Mouse (Mus musculus) midbrain, embryonic 13.5 days (tissue): ENCODE results near the gene Ociad1. TPM values are rescaled to one million over a fixed set of nuclear protein-coding genes. Genes with fewer than 3 reads are reported as not detected.

Experiments
- ATAC-seq: fragments of 200-750 bp; cut with Nextera tagmentation; 2 replicates; pipeline ENCODE4 v1.8.0; 2017; ENCODE audit warnings: mild to moderate bottlenecking, moderate TSS enrichment, moderate library complexity
- H3K27ac ChIP-seq: fragments of 300-500 bp; sonication (generic); 2 replicates; pipeline ENCODE4 v1.5.1; 2015; ENCODE audit warnings: inconsistent platforms, mild to moderate bottlenecking, moderate library complexity
- H3K27me3 ChIP-seq: fragments of 300-500 bp; sonication (generic); 2 replicates; pipeline ENCODE4 v1.6.1; 2015; ENCODE audit warnings: mild to moderate bottlenecking, inconsistent platforms
- H3K36me3 ChIP-seq: fragments of 300-500 bp; sonication (generic); 2 replicates; pipeline ENCODE4 v1.6.1; 2015; ENCODE audit warnings: mild to moderate bottlenecking, inconsistent platforms
- H3K4me1 ChIP-seq: fragments of 300-500 bp; sonication (generic); replicated peaks from 2 replicates; pipeline ENCODE4 v1.6.1; 2015; ENCODE audit warnings: inconsistent platforms
- H3K4me2 ChIP-seq: fragments of 300-500 bp; sonication (generic); replicated peaks from 2 replicates; pipeline ENCODE4 v1.6.1; 2015; ENCODE audit warnings: moderate library complexity, mild to moderate bottlenecking, inconsistent platforms
- H3K4me3 ChIP-seq: fragments of 300-500 bp; sonication (generic); replicated peaks from 2 replicates; pipeline ENCODE4 v1.5.1; 2015; ENCODE audit warnings: mild to moderate bottlenecking, inconsistent platforms
- H3K9ac ChIP-seq: fragments of 300-500 bp; sonication (generic); replicated peaks from 2 replicates; pipeline ENCODE4 v1.6.1; 2015; ENCODE audit warnings: mild to moderate bottlenecking, inconsistent platforms
- H3K9me3 ChIP-seq: fragments of 300-500 bp; sonication (generic); 2 replicates; pipeline ENCODE4 v1.6.1; 2016; ENCODE audit warnings: mild to moderate bottlenecking, inconsistent platforms
- WGBS: fragments of 180-500 bp; shearing (Covaris S2); methylation state at CpG from one replicate; pipeline ENCODE4 v1.1.7; 2015; 5-methylcytosine and 5-hydroxymethylcytosine counted together
- polyA plus RNA-seq: library from polyadenylated mRNA; unstranded; fragments of >200 nt; fragmentation: Nextera tagmentation; extraction: Ambion mirVana; gene quantifications from 2 replicates; pipeline ENCODE4 v1.2.1, GENCODE M21; 2015

Ociad1 gene
- polyA plus RNA-seq, 1 experiment from 2014 or later: 251 TPM

- Histone ChIP-seq H3K27ac (no peak overlapping the region), H3K27me3 (no peaks in the 10 kb centered on the region), H3K9ac (no peak overlapping the region), H3K4me1 (no peaks in the 10 kb centered on the region), H3K4me3 (no peak overlapping the region), H3K36me3 (no peaks in the 10 kb centered on the region), H3K4me2 (no peak overlapping the region), H3K9me3 (no peaks in the 10 kb centered on the region)
- ATAC-seq: no peak
- 61% methylated on average over 4 of the region's 5 CpGs for WGBS
Observed at GRCm38 (mm10) chr5:73264122-73264521, 28.5 kb upstream of the Ociad1 start.

- Histone ChIP-seq H3K9ac (no peak overlapping the region), H3K9me3 (no peaks in the 10 kb centered on the region), H3K4me2 (no peak overlapping the region), H3K27me3 (no peaks in the 10 kb centered on the region), H3K4me1 (no peaks in the 10 kb centered on the region), H3K27ac (no peak overlapping the region), H3K36me3 (no peaks in the 10 kb centered on the region), H3K4me3 (no peak overlapping the region)
- no peak for ATAC-seq
- WGBS: 84% methylated on average over 5 of the region's 5 CpGs
Observed at GRCm38 (mm10) chr5:73265460-73265859, 27.1 kb upstream of the Ociad1 start.

GRCm38 (mm10) chr5:73268636-73269213 is 23.9 kb upstream of the Ociad1 start:
- no peak for ATAC-seq
- 0 out of 2 replicates have a peak, but pooled peaks cover 4% of the 10 kb centered on the region for H3K4me1 ChIP-seq
- no peaks in the 10 kb centered on the region for H3K9me3 ChIP-seq
- H3K36me3 ChIP-seq: no peaks in the 10 kb centered on the region
- H3K27ac ChIP-seq: no peak overlapping the region
- 90% methylated on average over 11 of the region's 11 CpGs for WGBS
- no peak overlapping the region for H3K4me3 ChIP-seq
- no peak overlapping the region for H3K4me2 ChIP-seq
- no peaks in the 10 kb centered on the region for H3K27me3 ChIP-seq
- no peak overlapping the region for H3K9ac ChIP-seq

DNA sequence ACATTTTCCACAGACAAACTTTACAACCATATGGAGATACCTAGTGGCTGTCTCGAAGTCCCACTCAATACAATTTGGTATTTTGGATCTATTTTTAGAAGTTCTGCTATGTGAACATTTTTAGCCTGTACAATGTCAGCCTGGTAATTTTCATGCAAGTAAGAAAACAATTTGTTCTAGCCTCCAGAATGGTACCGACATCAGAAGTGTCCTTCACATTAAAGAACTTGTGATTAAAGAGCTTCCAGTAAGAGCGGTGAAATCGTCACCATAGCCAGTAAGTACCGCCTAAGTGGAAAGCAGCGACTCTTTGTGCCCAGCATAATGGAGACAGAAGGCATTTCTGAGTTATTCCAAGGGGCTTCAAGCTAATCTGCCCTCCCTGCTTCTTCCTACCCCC is 22.0 kb upstream of the Ociad1 start:
- H3K4me3 ChIP-seq: no peak overlapping the region
- ATAC-seq: no peak
- no peak overlapping the region for H3K9ac ChIP-seq
- 0 out of 2 replicates have a peak, but pooled peaks cover 4% of the 10 kb centered on the region for H3K4me1 ChIP-seq
- no peak overlapping the region for H3K27ac ChIP-seq
- no peaks in the 10 kb centered on the region for H3K27me3 ChIP-seq
- 71% methylated on average over 6 of the region's 6 CpGs for WGBS
- H3K36me3 ChIP-seq: no peaks in the 10 kb centered on the region
- no peak overlapping the region for H3K4me2 ChIP-seq
- H3K9me3 ChIP-seq: no peaks in the 10 kb centered on the region

DNA sequence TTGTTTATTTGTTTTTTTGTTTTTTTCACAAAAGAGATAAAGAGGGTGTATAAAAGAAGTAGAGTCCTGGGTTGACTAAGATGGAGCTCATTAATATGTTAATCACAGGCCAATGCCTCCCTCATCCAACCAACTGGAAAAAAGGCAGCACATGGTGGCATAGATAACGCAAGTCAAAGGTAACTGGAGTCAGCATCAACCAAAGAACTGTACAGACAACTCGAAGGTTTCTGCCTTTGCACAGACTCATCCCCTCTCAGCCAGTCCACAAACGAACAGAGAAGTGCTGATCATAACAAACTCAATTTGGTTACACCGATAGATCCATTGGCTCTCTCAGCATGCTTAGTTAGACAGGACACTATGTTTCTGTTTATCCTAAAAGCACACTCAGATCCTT is 19.4 kb upstream of the Ociad1 start:
- Histone ChIP-seq H3K36me3 (no peaks in the 10 kb centered on the region), H3K9me3 (no peaks in the 10 kb centered on the region), H3K4me2 (no peak overlapping the region), H3K4me1 (0 out of 2 replicates have a peak, but pooled peaks cover 4% of the 10 kb centered on the region), H3K9ac (no peak overlapping the region), H3K27me3 (no peaks in the 10 kb centered on the region), H3K4me3 (no peak overlapping the region), H3K27ac (no peak overlapping the region)
- WGBS: 60% methylated on average over 4 of the region's 4 CpGs
- ATAC-seq: no peak

GRCm38 (mm10) chr5:73274941-73275340 is 17.6 kb upstream of the Ociad1 start:
- 78% methylated on average over 2 of the region's 2 CpGs for WGBS
- Histone ChIP-seq H3K27ac (no peak overlapping the region), H3K27me3 (no peaks in the 10 kb centered on the region), H3K4me2 (no peak overlapping the region), H3K9ac (no peak overlapping the region), H3K9me3 (no peaks in the 10 kb centered on the region), H3K4me3 (no peak overlapping the region), H3K4me1 (peaks cover 10% of the 10 kb centered on the region), H3K36me3 (no peaks in the 10 kb centered on the region)
- no peak for ATAC-seq

DNA sequence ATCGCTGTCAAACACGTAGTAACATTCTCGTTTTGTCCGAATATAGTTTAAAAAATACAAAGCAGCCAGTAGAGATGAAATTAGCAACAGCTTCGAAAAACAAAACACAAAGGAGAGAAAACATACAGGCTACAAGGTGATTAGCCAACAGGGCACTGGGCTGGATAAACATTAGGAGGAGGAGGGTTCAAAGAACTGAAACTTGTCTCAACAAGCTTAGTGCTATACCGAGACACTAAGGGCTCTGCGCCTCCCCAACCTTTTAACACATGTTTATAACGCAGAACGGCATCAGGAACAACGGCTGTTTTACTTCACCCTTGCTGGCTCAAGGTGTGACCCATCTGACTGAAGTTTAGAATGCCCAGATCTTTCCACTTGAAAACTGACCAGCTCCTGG is 13.4 kb upstream of the Ociad1 start:
- Histone ChIP-seq H3K9ac (no peak overlapping the region), H3K4me1 (peaks cover 6% of the 10 kb centered on the region), H3K27ac (0 out of 2 replicates have a peak overlapping the region, but pooled peaks have one; percentile 31), H3K36me3 (no peaks in the 10 kb centered on the region), H3K4me3 (no peak overlapping the region), H3K9me3 (no peaks in the 10 kb centered on the region), H3K27me3 (no peaks in the 10 kb centered on the region), H3K4me2 (no peak overlapping the region)
- no peak for ATAC-seq
- 79% methylated on average over 10 of the region's 10 CpGs for WGBS

- Histone ChIP-seq H3K9ac (no peak overlapping the region), H3K4me2 (no peak overlapping the region), H3K27ac (peak overlapping the region; percentile 31; the same call in 1 of the 2 replicates), H3K27me3 (no peaks in the 10 kb centered on the region), H3K4me1 (peaks cover 6% of the 10 kb centered on the region), H3K9me3 (no peaks in the 10 kb centered on the region), H3K4me3 (no peak overlapping the region), H3K36me3 (no peaks in the 10 kb centered on the region)
- 59% methylated on average over 4 of the region's 4 CpGs for WGBS
- no peak for ATAC-seq
Observed at GRCm38 (mm10) chr5:73279732-73280566, 12.6 kb upstream of the Ociad1 start.

DNA sequence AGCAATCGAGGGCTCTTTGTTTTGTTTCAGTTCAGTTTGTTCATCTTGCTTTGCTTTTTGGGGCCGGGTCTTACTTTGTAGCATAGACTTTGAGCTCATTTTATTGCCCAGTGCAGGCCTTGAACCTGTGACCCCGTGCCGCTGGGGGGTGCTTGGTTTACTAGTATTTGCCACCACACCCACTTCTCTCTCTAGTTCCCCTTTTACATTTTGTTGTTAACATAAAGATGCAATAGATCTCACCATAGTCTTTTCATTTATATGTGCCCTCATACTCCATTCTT is 12.1 kb upstream of the Ociad1 start:
- 81% methylated on average over 4 of the region's 4 CpGs for WGBS
- ATAC-seq: no peak

GRCm38 (mm10) chr5:73284046-73284445 is 8.5 kb upstream of the Ociad1 start:
- H3K36me3 ChIP-seq: no peaks in the 10 kb centered on the region
- no peak for ATAC-seq
- no peaks in the 10 kb centered on the region for H3K27me3 ChIP-seq
- H3K4me2 ChIP-seq: no peak overlapping the region
- H3K4me1 ChIP-seq: peaks cover 6% of the 10 kb centered on the region
- no peak overlapping the region for H3K4me3 ChIP-seq
- no peak overlapping the region for H3K27ac ChIP-seq
- H3K9me3 ChIP-seq: no peaks in the 10 kb centered on the region
- H3K9ac ChIP-seq: no peak overlapping the region

More for the DNA sequence above, 12.1 kb upstream of the Ociad1 start:
- no peaks in the 10 kb centered on the region for H3K36me3 ChIP-seq
- no peak overlapping the region for H3K4me2 ChIP-seq
- H3K4me3 ChIP-seq: no peak overlapping the region
- H3K9me3 ChIP-seq: no peaks in the 10 kb centered on the region
- no peak overlapping the region for H3K27ac ChIP-seq
- no peak overlapping the region for H3K9ac ChIP-seq
- no peaks in the 10 kb centered on the region for H3K27me3 ChIP-seq
- peaks cover 6% of the 10 kb centered on the region for H3K4me1 ChIP-seq

- no peak overlapping the region for H3K4me3 ChIP-seq
- H3K9me3 ChIP-seq: no peaks in the 10 kb centered on the region
- no peaks in the 10 kb centered on the region for H3K36me3 ChIP-seq
- ATAC-seq: no peak
- no peak overlapping the region for H3K4me2 ChIP-seq
- H3K9ac ChIP-seq: no peak overlapping the region
- H3K27me3 ChIP-seq: no peaks in the 10 kb centered on the region
- H3K4me1 ChIP-seq: no peaks in the 10 kb centered on the region
- H3K27ac ChIP-seq: no peak overlapping the region
- 81% methylated on average over 3 of the region's 3 CpGs for WGBS
Observed at GRCm38 (mm10) chr5:73285470-73285978, 7.1 kb upstream of the Ociad1 start.

DNA sequence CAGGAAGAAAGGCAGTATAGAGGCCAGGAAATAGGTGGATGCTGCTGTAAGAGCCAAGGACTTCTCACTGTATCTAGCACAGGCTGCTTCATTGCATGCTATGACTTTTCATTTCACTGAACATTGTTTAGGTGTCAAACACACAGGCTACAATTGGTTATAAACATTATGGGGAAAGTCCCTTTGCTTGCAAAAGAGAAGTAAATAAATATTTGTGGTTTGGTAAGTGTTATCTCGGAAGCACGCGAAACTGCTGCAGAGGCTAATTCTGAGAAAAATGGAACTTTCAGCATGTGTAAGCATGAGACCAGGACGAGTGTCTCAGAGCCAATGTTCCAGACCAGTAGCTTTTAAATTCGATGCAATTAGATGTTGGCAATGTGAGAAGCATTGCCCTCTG is 6.0 kb upstream of the Ociad1 start:
- no peak for ATAC-seq
- H3K4me2 ChIP-seq: no peak overlapping the region
- WGBS: 87% methylated on average over 5 of the region's 5 CpGs
- H3K27ac ChIP-seq: no peak overlapping the region
- H3K36me3 ChIP-seq: no peaks in the 10 kb centered on the region
- no peaks in the 10 kb centered on the region for H3K4me1 ChIP-seq
- H3K27me3 ChIP-seq: no peaks in the 10 kb centered on the region
- no peak overlapping the region for H3K9ac ChIP-seq
- H3K4me3 ChIP-seq: no peak overlapping the region
- H3K9me3 ChIP-seq: no peaks in the 10 kb centered on the region
